Mouse (Mus musculus) megakaryocyte, adult 5-6 weeks (primary cell): ENCODE measurements around the gene 1110032A03Rik. TPM values are rescaled to one million over a fixed set of nuclear protein-coding genes. Genes with fewer than 3 reads are reported as not detected.
A peak's percentile ranks its signal among the peaks of the same experiment; 100 is the strongest.

Source experiments
- ATAC-seq: 2 replicates; pipeline ENCODE4 v1.8.0; 2016; ENCODE audit warnings: mild to moderate bottlenecking, inconsistent platforms; ENCODE audit not compliant: poor library complexity, severe bottlenecking
- total RNA-seq, 2 experiments: library from RNA; stranded (forward) in 1 of 2; stranded (reverse) in 1 of 2; fragments of 153-499, 151-499 nt in 1 of 2; fragments of 221-1000, 200-1000 nt in 1 of 2; gene quantifications; 2 replicates each; pipeline versions ENCODE4 v1.2.3 to v1.2.4; 2015 to 2017

Gene 1110032A03Rik
- total RNA-seq, 2 experiments from 2014 or later = 14.2 to 15.1 TPM

DNA sequence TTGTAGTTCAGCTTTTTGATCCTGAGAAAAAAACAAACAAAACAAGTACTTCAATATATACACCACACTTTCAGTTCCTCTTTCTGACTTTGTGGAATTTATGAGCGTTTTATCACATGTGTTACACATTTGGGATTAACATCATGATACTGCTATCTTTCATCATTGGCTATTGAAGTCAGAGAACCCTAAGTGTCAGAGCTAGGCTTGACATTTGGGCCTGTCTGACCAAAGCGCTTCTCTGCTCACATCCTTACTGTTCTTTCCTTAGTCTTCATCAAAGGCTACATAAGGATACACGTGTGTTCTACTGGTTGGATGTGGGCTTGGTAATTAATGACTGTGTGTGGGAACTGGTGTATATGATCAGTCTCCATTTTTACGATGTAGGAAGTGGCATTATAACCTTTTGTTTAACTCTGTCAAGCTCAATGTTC lies 1.3 kb downstream of the 1110032A03Rik start:
- peak; percentile 60 for ATAC-seq

DNA sequence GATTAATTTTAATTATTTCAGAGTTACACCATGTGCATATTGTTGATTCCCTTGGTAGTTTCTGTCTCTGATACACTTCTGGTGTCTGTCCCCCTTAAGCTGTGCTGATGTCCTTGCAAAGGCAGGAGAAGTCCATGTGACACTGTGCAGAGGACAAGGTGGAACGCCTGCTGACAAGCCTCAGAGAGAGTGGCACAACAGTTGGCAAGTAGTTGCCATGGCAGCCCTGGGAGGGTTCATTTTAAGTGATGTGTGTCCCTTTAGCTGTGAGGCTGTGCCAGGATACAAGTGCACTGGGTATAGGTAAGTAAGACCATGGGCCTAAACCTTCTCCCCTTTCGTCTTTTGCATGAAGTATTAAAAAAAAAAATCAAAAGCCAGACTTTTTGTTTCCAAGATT lies 5.3 kb downstream of the 1110032A03Rik start:
- no peak for ATAC-seq

GRCm38 (mm10) chr9:50768107-50769002 lies 7.0 kb downstream of the 1110032A03Rik start, which contains the start of gene Fdxacb1:
TSS of gene Fdxacb1 (plus strand) at chr9:50768236.
- ATAC-seq = peak; percentile 97

DNA sequence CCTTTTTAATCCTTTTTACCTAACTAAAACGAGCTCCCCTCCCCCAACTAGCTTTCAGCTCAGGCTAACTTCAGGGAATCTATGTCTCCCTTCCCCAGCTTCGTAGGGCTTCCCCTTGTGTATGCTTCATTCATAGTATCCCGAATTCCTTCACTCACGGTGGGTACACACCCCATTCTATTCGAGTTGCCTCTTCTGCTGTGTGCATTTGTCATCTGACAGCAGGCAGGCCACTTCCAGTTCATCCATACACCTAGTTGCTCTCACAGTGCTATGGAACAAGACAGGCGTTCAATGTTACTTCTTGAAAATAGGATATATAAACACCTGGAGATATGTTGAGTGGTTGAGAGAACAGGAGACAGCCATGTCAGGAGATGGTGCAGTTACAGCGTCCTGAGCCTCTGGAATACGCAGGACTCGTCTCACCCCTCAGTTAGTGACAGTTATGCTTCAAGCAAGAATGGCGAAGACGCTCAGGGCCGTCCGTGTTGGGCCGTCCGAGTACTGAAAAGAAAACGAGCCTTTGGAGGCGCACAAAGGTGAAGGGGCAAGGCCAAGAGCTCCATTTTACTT lies 7.7 kb downstream of the 1110032A03Rik start:
- peak; percentile 13 for ATAC-seq

GRCm38 (mm10) chr9:50763331-50763730 lies 12.0 kb downstream of the 1110032A03Rik start:
- ATAC-seq = no peak

GRCm38 (mm10) chr9:50761520-50762243 lies 13.6 kb downstream of the 1110032A03Rik start:
- peak; percentile 94 for ATAC-seq

DNA sequence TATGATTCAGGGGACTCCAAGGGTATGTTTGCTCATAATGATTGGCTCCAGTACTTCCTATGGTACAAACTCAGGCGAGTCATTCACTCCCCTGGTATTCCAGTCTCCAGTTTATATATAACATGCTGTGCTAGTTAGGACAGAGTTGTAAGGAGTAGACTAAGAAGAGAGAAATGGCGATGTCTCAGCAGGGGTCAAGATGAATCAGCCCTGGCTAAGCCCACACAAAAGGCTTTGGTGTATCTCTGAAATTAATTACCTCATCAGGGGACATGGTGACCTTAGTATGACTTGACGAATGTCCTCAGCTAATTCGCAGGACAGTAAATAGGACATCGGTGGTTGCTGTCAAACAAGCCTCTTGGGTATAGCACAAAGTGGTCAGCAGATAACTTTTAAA lies 18.6 kb downstream of the 1110032A03Rik start:
- ATAC-seq = no peak

DNA sequence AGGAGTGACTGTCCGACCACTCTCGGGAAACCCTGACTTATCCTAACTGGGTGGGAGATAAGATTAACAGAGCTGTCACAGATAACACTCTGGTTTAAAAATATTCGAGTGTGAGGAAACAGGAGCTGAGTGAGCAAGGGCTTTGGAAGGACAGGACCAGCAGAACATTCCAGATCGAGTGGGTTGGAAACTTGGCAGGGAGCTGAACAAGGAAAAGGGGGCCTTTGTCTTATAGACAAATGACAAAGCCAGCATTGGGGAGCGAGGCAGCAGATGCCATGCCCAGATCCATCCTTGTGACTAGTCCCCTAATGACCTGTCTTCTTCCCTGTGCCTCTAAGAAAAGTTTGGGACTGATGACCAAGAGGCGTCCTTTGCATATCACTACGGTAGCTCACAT lies 21.4 kb downstream of the 1110032A03Rik start:
- ATAC-seq = no peak

DNA sequence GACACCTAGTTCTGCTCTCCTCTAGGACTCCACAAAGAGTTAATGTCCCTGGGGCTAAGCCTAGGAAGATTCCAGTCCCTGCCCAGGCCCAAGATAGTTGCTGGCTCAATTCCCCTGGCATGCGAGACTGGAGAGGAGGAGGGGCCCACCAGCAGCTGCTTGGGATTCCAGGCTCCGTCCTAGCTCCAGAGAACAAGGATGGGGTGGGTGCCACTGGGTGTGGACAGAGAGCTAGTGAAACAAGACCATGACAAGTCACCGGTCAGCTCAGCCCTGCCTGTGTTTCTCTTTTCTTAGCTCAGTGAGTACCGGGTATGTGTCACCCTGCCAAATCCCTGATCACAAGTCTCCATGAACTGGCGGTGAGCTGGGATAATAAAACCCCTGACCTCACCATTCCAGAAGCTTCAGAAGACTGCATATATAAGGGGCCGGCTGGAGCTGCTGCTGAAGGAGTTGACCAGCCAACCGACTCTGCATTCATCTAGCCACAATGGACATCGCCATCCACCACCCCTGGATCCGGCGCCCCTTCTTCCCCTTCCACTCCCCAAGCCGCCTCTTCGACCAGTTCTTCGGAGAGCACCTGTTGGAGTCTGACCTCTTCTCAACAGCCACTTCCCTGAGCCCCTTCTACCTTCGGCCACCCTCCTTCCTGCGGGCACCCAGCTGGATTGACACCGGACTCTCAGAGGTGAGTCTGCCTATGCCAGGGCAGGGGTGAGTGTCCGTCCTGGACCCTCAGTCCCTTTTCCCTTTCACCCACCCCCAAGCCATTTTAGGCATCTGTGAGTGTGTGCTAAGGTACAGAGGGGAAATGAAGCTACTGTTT lies 22.3 kb downstream of the 1110032A03Rik start:
- ATAC-seq = no peak

GRCm38 (mm10) chr9:50752054-50752602 lies 23.2 kb downstream of the 1110032A03Rik start, which contains the start of gene Hspb2:
TSS of gene Hspb2 (minus strand) at chr9:50752354.
- ATAC-seq = no peak

DNA sequence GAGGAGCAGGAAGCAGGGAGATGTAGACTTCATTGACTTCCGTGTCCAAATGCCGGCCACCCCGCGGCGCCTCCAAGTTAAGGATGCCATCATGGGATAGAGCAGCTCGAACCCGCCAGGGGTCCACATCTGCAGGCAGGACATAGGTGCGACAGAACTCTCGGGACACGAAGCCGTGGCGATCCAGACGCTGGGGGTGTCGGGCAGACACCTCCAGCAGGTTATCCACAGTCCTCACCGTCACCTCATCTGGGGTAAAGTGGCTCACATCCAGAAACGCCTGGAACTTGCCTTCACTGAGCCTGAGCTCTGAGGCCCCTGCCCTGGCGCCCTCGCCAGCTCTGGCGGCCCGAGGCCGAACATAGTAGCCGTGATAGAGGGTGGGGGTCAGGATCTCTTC lies 24.0 kb downstream of the 1110032A03Rik start, which contains the start of gene Cryab:
Cryab (plus strand) TSS at position 3 of the 400 bp plus-strand sequence.
- no peak for ATAC-seq

GRCm38 (mm10) chr9:50750706-50751105 lies 24.6 kb downstream of the 1110032A03Rik start:
- no peak for ATAC-seq

DNA sequence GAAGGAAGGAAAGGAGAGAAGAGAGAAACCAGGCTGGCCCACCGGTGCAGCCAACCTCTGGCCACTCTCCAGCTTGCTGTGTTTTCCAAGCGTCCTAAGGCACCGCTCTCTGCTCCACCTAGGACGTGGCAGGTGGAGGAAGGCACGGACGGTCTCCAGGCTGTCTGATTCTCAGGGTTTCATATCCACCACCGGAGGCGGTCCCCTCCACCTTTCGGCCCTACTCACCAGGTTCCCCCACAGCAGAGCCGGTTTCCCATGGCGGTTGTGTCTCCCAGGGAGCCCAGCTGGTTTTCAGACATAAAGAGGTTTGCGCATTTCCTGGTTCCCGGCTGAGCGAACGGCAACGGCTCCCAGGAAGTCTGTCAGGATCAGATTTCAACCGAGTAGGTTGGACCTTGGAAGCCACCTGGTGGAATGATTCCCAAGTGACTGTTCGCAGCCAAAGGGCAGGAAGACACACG lies 29.1 kb downstream of the 1110032A03Rik start, which contains the start of gene 2310030G06Rik:
2310030G06Rik (minus strand) TSS at position 323 of the 464 bp plus-strand sequence.
- no peak for ATAC-seq

- ATAC-seq = no peak
Observed at GRCm38 (mm10) chr9:50745806-50746205, 29.5 kb downstream of the 1110032A03Rik start.

- ATAC-seq = no peak
Observed at GRCm38 (mm10) chr9:50742744-50743143, 32.6 kb downstream of the 1110032A03Rik start.

- no peak for ATAC-seq
Observed at GRCm38 (mm10) chr9:50742261-50742660, 33.1 kb downstream of the 1110032A03Rik start.

GRCm38 (mm10) chr9:50740867-50741784 lies 34.2 kb downstream of the 1110032A03Rik start:
- no peak for ATAC-seq
